Mouse (Mus musculus) thymus, postnatal 14 days (tissue): ENCODE data around the gene Ryr1.

Experiments
- DNase-seq: peaks from one replicate; pipeline ENCODE4 v3.0.0; 2021

Gene Ryr1

GRCm38 (mm10) chr7:29124970-29125369 lies at the start of gene Ryr1:
TSS of gene Ryr1 (minus strand) at chr7:29125179.
- DNase-seq, result peak; percentile 81

- no peak for DNase-seq
These were observed 47.5 kb upstream of the Ryr1 start for GRCm38 (mm10) chr7:29172390-29173016.

- no peak for DNase-seq
These were observed 46.7 kb upstream of the Ryr1 start for GRCm38 (mm10) chr7:29171562-29172097.

DNA sequence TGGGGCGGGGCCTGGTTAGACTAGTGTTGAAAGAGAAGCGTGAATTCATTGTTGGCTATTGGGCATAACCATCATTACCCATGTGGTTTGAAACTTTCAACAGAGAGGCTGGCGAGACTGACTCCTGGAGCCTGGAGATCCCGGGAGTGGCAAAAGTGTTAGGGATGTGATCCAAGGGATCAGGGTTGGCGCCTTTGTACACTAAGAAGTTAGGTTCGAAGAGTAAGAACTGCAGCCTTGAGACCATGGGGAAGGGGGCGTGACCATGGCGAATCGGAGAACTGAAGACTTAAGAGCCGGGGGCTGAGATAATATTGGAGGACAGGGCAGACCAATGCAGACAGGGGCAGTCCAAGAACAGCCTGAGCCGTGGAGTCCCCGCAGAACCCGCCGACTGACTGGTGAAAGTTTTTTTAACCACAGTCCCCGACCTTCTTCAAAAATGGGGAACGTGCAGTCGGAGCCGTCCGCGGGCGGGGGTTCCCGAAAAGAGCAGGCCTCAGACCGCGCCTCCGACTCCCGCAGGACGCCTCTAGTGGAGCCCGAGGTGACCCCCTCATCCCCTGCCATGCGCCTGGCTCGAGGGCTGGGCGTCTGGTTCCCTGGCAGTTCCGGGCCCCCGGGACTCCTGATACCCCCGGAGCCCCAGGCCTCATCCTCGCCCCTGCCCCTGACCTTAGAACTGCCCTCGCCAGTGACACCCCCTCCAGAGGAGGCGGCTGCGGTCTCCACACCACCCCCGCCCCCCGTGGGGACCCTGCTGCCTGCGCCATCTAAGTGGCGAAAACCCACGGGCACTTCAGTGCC lies 46.0 kb upstream of the Ryr1 start:
- no peak for DNase-seq

DNA sequence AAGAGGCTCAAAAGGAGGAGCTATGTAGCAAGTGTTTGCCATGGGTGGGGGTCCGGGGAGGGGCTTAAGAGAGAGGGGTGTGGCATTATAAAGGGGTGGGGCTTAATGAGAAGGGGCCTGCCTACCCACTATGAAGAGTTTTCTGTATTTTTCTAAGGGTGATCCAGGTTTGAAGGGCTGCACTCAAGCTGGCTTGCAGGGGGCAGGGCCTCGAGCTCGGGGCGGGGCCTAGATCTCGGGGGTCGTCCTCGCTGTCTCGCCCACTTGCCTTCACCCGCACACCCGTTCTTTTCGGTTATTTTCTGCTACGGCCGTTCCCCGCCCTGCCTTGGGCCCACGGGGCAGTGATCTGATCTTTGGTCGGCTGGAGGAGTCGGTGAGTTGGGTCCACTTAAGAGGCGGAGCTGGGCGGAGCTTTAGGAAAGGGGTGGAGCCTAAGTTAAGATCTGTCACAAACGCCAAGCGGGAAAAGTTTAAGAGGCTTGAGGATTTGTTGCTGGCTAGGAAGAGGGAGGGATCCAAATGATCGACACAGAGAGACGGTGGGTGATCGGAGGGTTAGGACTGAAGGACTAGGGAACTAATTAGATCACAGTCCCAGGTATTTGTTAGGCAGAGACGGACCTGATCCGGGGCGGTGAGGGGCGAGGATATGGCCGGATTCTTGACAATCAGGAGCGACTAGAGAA lies 45.2 kb upstream of the Ryr1 start, which contains the start of the genes Ggn and Spred3:
Gene Ggn (plus strand): TSS at position 145 of the 689 bp plus-strand sequence.
Gene Spred3 (minus strand): TSS at position 346 of the 689 bp plus-strand sequence.
- DNase-seq, result no peak

DNA sequence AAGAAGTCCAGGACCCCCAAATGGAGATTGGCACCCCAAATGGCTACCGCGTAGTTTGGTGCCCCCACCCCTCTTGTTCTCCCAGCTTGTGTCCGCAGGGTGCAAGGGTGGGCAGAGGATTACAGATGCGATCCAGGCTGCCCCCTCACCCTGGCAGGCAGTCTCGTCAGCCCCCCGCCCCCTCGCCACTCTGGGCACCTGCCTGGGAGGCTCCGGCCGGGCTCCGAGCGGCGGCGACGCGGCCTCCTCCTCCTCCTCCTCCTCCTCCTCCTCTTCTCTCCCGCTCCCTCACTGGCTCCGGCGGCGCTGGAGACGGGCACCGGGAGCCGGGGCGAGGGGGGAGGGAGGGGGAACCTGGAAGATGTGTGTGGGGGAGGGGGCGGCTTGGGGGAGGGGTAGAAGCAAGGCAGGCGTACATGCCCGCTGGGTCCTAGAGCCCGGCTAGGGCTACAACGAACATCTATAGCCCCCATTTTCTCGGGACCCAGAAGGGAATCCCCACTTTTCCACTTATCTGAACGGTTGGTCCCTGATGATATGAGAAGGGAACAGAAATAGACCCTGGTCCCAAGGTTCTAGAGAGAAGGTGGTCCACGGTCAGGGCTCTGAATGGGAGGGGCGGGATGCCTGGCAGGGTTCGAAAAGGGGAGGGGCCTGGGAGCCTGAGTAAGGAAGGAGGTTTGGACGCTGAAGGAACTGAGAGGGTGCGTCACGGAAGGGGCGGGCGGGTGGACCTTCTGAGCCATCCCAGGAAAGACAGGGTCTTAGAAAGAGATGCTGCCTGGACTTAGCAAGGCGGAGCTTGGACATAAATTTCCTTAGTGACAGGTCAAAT lies 44.5 kb upstream of the Ryr1 start:
- peak; percentile 38 for DNase-seq

- no peak for DNase-seq
These were observed 43.8 kb upstream of the Ryr1 start for GRCm38 (mm10) chr7:29168791-29169230.

DNA sequence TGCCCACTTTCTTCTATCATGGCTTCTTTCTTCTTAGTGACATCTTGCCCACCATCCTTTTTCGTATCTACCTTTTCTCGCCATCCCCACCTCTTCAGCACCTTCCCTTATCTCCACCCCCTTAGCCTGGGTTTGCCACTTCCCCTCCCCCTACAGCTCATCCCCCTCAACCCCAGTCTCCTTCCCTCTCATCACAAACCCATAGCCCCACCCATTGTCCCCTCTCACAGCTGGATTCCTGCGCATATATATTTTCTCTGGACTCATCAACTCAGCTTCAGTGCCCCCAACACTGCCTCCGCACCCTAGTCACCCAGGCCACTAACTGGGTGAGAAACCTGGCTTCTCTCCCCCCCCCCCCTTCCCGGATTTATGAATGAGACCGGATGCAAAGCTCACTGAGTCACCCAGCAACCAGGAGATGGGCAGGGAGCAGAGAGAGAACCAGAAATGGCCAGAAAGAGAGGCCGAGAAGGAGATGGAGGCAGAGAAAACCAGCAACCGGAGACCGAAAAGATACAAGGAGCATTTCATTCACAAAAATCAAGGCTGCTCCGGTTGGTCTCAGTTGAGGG lies 43.2 kb upstream of the Ryr1 start:
- no peak for DNase-seq

GRCm38 (mm10) chr7:29167656-29168055 lies 42.7 kb upstream of the Ryr1 start:
- no peak for DNase-seq

- DNase-seq, result peak; percentile 58
These were observed 38.0 kb upstream of the Ryr1 start for GRCm38 (mm10) chr7:29162750-29163525.

GRCm38 (mm10) chr7:29162294-29162693 lies 37.3 kb upstream of the Ryr1 start:
- DNase-seq, result no peak

- no peak for DNase-seq
These were observed 33.3 kb upstream of the Ryr1 start for GRCm38 (mm10) chr7:29158264-29158663.

DNA sequence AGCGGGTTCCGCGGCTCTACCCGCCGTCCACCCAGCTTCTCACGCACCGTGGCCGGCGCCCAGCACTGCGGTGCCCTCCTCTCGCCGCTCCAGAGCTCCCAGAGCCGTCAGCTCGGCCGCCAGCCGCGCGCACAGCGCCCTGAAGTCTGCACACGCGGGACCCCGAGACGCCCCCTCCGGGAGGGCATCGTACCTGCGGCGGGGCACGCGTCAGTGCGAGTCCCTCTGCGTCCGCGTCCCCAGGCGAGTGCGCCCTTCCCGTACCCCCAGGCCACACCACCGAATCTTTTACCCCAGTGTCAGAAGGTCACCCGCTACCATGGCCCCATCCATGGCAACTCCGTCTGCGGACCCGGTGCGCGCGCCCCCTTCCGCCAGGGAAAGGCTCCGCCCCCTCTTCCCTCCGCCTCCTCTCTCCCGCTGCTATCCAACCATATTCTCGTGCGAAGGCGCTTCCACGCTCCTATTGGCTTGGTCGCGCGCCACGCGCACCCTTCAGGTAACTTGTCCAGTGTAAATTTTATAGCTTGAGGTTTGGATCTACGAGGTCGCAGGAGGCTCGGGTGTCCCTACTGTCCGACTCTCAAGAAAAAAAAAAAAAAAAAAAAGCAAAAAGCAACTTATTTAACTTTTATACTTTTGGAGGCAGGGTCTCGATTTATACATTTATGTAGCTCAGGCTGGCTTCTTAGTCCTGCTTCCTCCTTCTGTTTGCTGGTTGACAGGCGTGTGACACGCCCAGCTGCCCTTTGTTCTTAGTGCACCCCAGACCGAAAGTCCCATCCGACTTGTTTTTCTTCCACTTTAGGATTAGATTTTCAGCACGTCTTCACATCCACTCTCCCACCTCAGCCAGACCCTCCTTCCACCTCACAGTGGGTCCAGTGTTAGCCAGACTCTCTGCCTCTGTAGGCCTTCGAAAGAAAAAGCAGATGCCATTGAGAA lies 31.1 kb upstream of the Ryr1 start, which contains the start of gene Fam98c:
Gene Fam98c (minus strand): TSS at position 397 of the 945 bp plus-strand sequence.
- DNase-seq, result peak; percentile 90

DNA sequence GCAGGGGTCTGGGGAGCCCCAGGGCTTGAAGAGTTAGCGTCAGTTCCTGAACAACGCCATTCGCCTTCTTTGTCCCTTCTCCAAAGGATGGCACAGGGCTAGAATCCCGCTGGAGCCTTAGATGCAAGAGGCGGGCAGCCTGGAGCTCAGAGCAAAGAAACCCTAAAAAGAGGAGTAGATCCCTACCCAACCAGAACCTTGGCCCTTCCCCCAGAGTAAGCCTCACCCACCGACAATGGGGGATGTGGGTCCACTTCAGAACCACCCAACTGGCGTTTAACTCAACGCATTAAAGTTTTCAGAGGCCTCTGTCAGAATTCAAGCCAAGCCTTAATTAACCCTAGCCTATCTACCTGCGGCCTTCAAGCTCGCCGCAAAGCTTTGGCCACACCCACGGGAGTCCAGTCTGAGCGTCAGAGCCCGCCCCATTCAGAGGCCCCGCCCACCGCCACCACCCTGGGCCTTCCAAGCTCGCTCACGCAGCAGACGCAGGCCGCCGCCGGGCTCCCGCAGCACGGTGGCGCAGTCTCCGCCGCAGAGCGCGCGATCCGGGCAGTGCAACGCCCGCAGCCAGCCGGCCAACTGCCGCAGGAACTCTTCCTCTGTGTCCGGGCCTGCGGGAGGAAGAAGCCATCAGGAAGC lies 30.3 kb upstream of the Ryr1 start:
- DNase-seq, result peak; percentile 90

GRCm38 (mm10) chr7:29154018-29154720 lies 29.2 kb upstream of the Ryr1 start:
- DNase-seq, result peak; percentile 53

- DNase-seq, result peak; percentile 58
These were observed 26.5 kb upstream of the Ryr1 start for GRCm38 (mm10) chr7:29151486-29151885.

- DNase-seq, result no peak
These were observed 23.8 kb upstream of the Ryr1 start for GRCm38 (mm10) chr7:29148771-29149170.

DNA sequence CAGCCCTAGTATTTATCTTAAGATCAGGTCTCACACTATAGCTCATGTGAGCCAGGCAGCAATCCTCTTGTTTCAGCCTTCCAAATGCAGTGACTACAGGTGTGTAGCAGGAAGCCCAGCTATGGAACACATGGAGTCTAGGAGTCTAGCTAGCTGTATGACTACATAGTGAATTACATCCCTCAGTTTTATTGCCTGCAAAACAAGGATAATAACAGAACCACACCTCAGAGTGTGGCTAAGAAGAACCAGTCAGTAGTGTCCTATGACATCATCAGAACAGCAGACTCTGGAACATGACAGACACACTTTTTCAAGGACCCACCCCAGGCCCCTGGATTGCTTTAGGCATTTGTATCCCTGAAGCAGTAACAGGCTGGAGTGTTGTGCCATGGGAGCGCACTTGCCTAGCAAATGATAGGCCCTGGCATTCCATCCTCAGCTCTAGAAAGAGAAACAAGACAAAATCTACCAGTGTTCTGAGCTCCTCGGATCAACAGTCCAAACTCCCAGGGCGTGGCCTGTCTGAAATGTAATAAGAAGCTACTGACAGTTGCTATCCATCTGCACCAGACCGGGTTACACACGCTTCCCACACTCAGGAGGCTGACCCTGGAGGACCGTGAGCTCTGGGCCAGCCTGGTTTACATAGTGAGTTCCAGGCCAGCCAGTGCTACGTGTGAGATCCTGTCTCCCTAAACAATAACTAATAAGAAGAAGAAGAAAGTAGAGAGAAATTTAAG lies 21.8 kb upstream of the Ryr1 start:
- DNase-seq, result no peak
